Mouse (Mus musculus): ENCODE data around the gene Gm13090. TPM values are rescaled to one million over a fixed set of nuclear protein-coding genes. Genes with fewer than 3 reads are reported as not detected.

Gm13090 gene
- total and polyA plus RNA-seq, 2 experiments from 2014 or later: 0.26 TPM; not detected in 1

GRCm38 (mm10) chr4:151083027-151083426 is 6.3 kb upstream of the Gm13090 start:
- no peaks in the 10 kb centered on the region for H3K9me3 ChIP-seq (replicated peaks; ENCODE audit: control insufficient read depth, low read length)
- 0 out of 2 replicates have a peak, but pooled peaks cover 7% of the 10 kb centered on the region for H3K4me1 ChIP-seq (ENCODE audit: control insufficient read depth, insufficient read depth)
- DNase-seq (ENCODE audit: low spot score) (peak; percentile 87), ATAC-seq (ENCODE audit: insufficient read depth, low read depth) (peak; percentile 93)
- peak overlapping the region; percentile 87 for H3K27ac ChIP-seq (ENCODE audit: low read depth)
- TF ChIP-seq CTCF (IDR thresholded peaks at IDR 0.05; ENCODE audit: low read depth): no peak
- peak; percentile 49; the same call in 1 of the 2 replicates for TF ChIP-seq EP300 (IDR thresholded peaks at IDR 0.05; ENCODE audit: low read depth)
- no peak overlapping the region for H3K4me3 ChIP-seq (ENCODE audit: low read depth, low read length)
- H3K9ac ChIP-seq (replicated peaks; ENCODE audit: low read depth, low read length): no peak overlapping the region
- 37% methylated on average over 5 of the region's 5 CpGs for WGBS
- peaks cover 34% of the 10 kb centered on the region for H3K36me3 ChIP-seq (replicated peaks; ENCODE audit: control insufficient read depth, insufficient read depth, low read length)
- H3K27me3 ChIP-seq (ENCODE audit: control insufficient read depth, insufficient read depth, low read length): no peaks in the 10 kb centered on the region
- no peak overlapping the region for H3K4me2 ChIP-seq (ENCODE audit: low read depth, low read length)

- Histone ChIP-seq H3K27me3 (ENCODE audit: control insufficient read depth, insufficient read depth, low read length) (no peaks in the 10 kb centered on the region), H3K9me3 (replicated peaks; ENCODE audit: control insufficient read depth, low read length) (no peaks in the 10 kb centered on the region), H3K9ac (replicated peaks; ENCODE audit: low read depth, low read length) (no peak overlapping the region), H3K36me3 (replicated peaks; ENCODE audit: control insufficient read depth, insufficient read depth, low read length) (peaks cover 28% of the 10 kb centered on the region; the same call in 1 of the 2 replicates), H3K27ac (ENCODE audit: low read depth) (no peak overlapping the region), H3K4me2 (ENCODE audit: low read depth, low read length) (no peak overlapping the region), H3K4me3 (ENCODE audit: low read depth, low read length) (no peak overlapping the region), H3K4me1 (ENCODE audit: control insufficient read depth, insufficient read depth) (peaks cover 29% of the 10 kb centered on the region)
- ATAC-seq (ENCODE audit: insufficient read depth, low read depth) (no peak), DNase-seq (ENCODE audit: low spot score) (no peak)
- 93% methylated on average over 1 of the region's 1 CpGs for WGBS
- TF ChIP-seq EP300 (IDR thresholded peaks at IDR 0.05; ENCODE audit: low read depth) (no peak), CTCF (IDR thresholded peaks at IDR 0.05; ENCODE audit: low read depth) (peak; percentile 24; the same call in 1 of the 2 replicates)
These were observed 2.0 kb upstream of the Gm13090 start for GRCm38 (mm10) chr4:151087358-151087757.

DNA sequence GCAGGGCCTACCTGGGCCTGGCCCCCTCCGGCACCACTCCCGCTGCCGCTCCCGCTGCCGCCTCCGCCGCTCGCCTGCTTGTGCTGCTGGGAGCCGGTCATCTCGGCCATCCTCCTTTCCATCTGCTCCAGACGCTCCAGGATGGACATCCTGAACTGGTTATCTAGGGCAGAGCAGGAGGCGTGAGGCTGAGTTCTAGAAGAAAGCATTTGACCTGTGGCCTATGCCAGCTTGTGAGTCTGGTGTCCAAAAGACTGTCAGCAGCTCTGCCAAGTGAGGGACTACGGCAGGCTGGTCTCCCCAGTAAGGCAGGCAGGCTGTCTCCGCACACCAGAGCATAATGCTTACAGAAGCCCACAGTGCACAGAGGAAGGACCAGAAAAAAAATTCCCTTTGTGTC is 551 bp upstream of the Gm13090 start:
- peak overlapping the region; percentile 66 for H3K27ac ChIP-seq (ENCODE audit: low read depth)

DNA sequence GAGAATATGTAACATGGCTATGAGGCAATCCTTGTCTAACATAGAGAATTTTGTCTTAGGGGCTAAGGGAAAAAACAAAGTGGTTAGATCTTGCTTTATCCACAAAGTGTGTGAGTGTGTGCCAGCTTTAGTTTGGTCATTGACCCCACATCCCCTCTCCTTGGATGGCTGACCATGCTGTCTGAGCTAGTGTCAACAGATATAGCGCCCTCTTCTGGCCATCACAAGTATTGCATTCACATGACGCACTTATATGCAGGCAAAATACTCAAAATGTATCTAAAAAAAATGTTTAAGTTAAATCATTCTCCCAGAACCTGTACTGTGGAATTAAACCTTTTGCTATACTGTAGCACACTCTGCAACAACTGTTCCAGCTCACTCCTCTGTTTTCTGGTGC is 5.8 kb downstream of the Gm13090 start:
- H3K9me3 ChIP-seq (replicated peaks; ENCODE audit: control insufficient read depth, low read length): no peaks in the 10 kb centered on the region
- peaks cover 33% of the 10 kb centered on the region for H3K4me1 ChIP-seq (ENCODE audit: control insufficient read depth, insufficient read depth)
- no peaks in the 10 kb centered on the region for H3K27me3 ChIP-seq (ENCODE audit: control insufficient read depth, insufficient read depth, low read length)
- ATAC-seq (ENCODE audit: insufficient read depth, low read depth) (no peak), DNase-seq (ENCODE audit: low spot score) (peak; percentile 58)
- H3K27ac ChIP-seq (ENCODE audit: low read depth): peak overlapping the region; percentile 96
- peak overlapping the region; percentile 62; the same call in 1 of the 2 replicates for H3K4me2 ChIP-seq (ENCODE audit: low read depth, low read length)
- no peak overlapping the region for H3K9ac ChIP-seq (replicated peaks; ENCODE audit: low read depth, low read length)
- no peak overlapping the region for H3K4me3 ChIP-seq (ENCODE audit: low read depth, low read length)
- 33% methylated on average over 2 of the region's 2 CpGs for WGBS
- 0 out of 2 replicates have a peak, but pooled peaks cover 5% of the 10 kb centered on the region for H3K36me3 ChIP-seq (replicated peaks; ENCODE audit: control insufficient read depth, insufficient read depth, low read length)
- TF ChIP-seq EP300 (IDR thresholded peaks at IDR 0.05; ENCODE audit: low read depth): no peak
- peak; percentile 69 for TF ChIP-seq CTCF (IDR thresholded peaks at IDR 0.05; ENCODE audit: low read depth)

More for the DNA sequence above, 551 bp upstream of the Gm13090 start:
- peaks cover 28% of the 10 kb centered on the region for H3K4me1 ChIP-seq (ENCODE audit: control insufficient read depth, insufficient read depth)
- H3K9me3 ChIP-seq (replicated peaks; ENCODE audit: control insufficient read depth, low read length): no peaks in the 10 kb centered on the region
- no peak overlapping the region for H3K4me3 ChIP-seq (ENCODE audit: low read depth, low read length)
- H3K36me3 ChIP-seq (replicated peaks; ENCODE audit: control insufficient read depth, insufficient read depth, low read length): peaks cover 28% of the 10 kb centered on the region; the same call in 1 of the 2 replicates
- DNase-seq (ENCODE audit: low spot score) (no peak), ATAC-seq (ENCODE audit: insufficient read depth, low read depth) (no peak)
- WGBS: 58% methylated on average over 14 of the region's 14 CpGs
- no peaks in the 10 kb centered on the region for H3K27me3 ChIP-seq (ENCODE audit: control insufficient read depth, insufficient read depth, low read length)
- TF ChIP-seq CTCF (IDR thresholded peaks at IDR 0.05; ENCODE audit: low read depth): no peak
- no peak overlapping the region for H3K4me2 ChIP-seq (ENCODE audit: low read depth, low read length)
- no peak overlapping the region; the same call in 1 of the 2 replicates for H3K9ac ChIP-seq (replicated peaks; ENCODE audit: low read depth, low read length)

DNA sequence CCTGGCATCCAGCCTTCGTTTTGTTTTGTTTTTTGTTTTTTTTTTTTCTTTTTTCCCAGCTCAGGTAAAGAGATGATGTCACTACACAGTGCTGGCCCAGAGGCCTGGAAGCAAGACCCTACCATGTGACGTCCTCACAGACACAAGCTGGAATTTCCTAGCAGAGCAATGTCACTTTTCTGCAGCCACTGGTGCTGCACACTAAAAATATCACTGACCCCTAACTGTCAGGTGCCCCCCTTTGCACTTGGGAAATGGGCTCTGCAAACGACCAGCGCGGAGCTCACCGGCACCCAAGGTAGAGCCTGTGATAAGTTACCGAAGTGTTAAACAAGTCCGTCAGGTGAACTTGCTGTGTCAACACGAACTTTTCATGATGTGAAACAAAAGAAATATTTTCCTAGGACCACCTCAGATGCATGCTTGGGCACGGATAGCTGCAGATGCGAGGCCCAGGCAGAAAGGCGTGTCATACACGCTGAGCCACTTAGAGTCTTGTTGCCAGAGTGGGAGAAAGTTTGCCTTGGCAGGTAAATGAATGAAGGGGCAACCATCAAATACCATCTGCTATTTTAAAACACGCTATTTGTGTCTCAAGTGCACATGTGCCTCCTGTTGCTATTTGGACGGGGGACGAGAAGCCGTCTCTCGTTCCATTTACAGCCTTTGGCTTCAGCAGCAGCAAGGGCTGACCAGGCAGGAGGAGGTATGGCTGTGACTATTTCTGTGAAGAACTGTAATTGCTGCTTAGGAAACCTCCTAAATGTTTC is 7.1 kb downstream of the Gm13090 start:
- no peaks in the 10 kb centered on the region for H3K9me3 ChIP-seq (replicated peaks; ENCODE audit: control insufficient read depth, low read length)
- ATAC-seq (ENCODE audit: insufficient read depth, low read depth) (peak; percentile 62), DNase-seq (ENCODE audit: low spot score) (peak; percentile 53)
- H3K27me3 ChIP-seq (ENCODE audit: control insufficient read depth, insufficient read depth, low read length): no peaks in the 10 kb centered on the region
- H3K27ac ChIP-seq (ENCODE audit: low read depth): peak overlapping the region; percentile 96
- peaks cover 28% of the 10 kb centered on the region for H3K4me1 ChIP-seq (ENCODE audit: control insufficient read depth, insufficient read depth)
- H3K36me3 ChIP-seq (replicated peaks; ENCODE audit: control insufficient read depth, insufficient read depth, low read length): 0 out of 2 replicates have a peak, but pooled peaks cover 5% of the 10 kb centered on the region
- WGBS: 33% methylated on average over 18 of the region's 18 CpGs
- TF ChIP-seq EP300 (IDR thresholded peaks at IDR 0.05; ENCODE audit: low read depth) (no peak), CTCF (IDR thresholded peaks at IDR 0.05; ENCODE audit: low read depth) (no peak)
- peak overlapping the region; percentile 57 for H3K9ac ChIP-seq (replicated peaks; ENCODE audit: low read depth, low read length)
- peak overlapping the region; percentile 34; the same call in 1 of the 2 replicates for H3K4me3 ChIP-seq (ENCODE audit: low read depth, low read length)
- peak overlapping the region; percentile 62 for H3K4me2 ChIP-seq (ENCODE audit: low read depth, low read length)

Data from heart, postnatal 0 days (tissue).